Mouse (Mus musculus): ENCODE data around the gene Nt5dc3.

DNA sequence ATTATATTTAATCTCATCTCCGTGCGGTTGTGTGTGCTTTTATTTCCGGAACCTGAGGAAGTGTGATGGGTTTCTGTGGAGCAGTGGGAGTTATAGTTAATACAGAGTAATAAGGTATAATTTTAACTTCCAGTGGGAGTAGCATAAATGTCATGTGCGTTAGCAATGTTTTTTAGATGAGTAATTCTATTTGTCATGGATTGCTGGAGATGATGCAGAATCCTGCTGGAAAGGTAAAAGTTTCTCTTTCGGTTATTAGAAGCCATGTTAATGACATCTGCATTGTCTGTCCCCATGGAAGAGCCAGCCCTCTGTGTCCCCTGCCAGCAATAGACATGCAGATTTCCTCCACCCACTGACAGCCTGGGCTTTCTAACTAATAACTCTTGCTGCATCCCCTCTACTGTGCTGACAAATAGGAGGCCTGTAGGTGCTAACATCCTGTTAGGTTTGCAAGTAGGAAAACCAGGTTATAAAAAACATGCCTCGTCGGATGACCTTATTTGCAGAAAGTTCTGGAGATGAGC, 10.4 kb downstream of the Nt5dc3 start:
- TF ChIP-seq CTCF (IDR thresholded peaks at IDR 0.05; ENCODE audit: extremely low read depth, insufficient read depth, insufficient read length, insufficient replicate concordance) (no peak), POLR2A (IDR thresholded peaks at IDR 0.05; ENCODE audit: low read depth, low read length) (no peak)
